Mouse (Mus musculus) heart, embryonic 14.5 days (tissue): Measurements from ENCODE around the gene Pdxp. TPM values are rescaled to one million over a fixed set of nuclear protein-coding genes. Genes with fewer than 3 reads are reported as not detected.

Experiments
- ATAC-seq: fragments of 200-750 bp; cut with Nextera tagmentation; 2 replicates; pipeline ENCODE4 v1.8.0; 2017; ENCODE audit warnings: low read depth, moderate TSS enrichment; ENCODE audit not compliant: insufficient number of reproducible peaks, insufficient read depth, low FRiP score
- H3K27ac ChIP-seq, 2 experiments: fragments of 200-500 bp in 1 of 2; fragments of 300-500 bp in 1 of 2; sonication (generic) in 1 of 2; replicated peaks in 1 of 2; 2 replicates each; pipeline ENCODE4 v1.5.1; 2012 to 2014; ENCODE audit warnings: low read depth in 2 of 2, low read length in 2 of 2, control low read depth in 1 of 2, mild to moderate bottlenecking in 1 of 2, mixed read lengths in 1 of 2; ENCODE audit not compliant: control insufficient read depth in 1 of 2, insufficient read depth in 1 of 2
- H3K27me3 ChIP-seq: fragments of 300-500 bp; sonication (generic); 2 replicates; pipeline ENCODE4 v1.6.1; 2014; ENCODE audit warnings: mild to moderate bottlenecking, low read length, control low read depth; ENCODE audit not compliant: control insufficient read depth, insufficient read depth
- H3K36me3 ChIP-seq: fragments of 300-500 bp; sonication (generic); 2 replicates; pipeline ENCODE4 v1.6.1; 2014; ENCODE audit warnings: mild to moderate bottlenecking, control low read depth, low read length, mixed read lengths; ENCODE audit not compliant: control insufficient read depth, insufficient read depth
- H3K4me1 ChIP-seq, 2 experiments: fragments of 200-500 bp in 1 of 2; fragments of 300-500 bp in 1 of 2; sonication (generic) in 1 of 2; 2 replicates each; pipeline ENCODE4 v1.6.1; 2012 to 2014; ENCODE audit warnings: low read length in 2 of 2, control low read depth in 1 of 2, mixed read lengths in 1 of 2; ENCODE audit not compliant: control insufficient read depth in 2 of 2, insufficient read depth in 2 of 2
- H3K4me2 ChIP-seq: fragments of 300-500 bp; sonication (generic); 2 replicates; pipeline ENCODE4 v1.6.1; 2014; ENCODE audit warnings: mild to moderate bottlenecking, low read length
- H3K4me3 ChIP-seq, 2 experiments: fragments of 200-500 bp in 1 of 2; fragments of 300-500 bp in 1 of 2; sonication (generic) in 1 of 2; 2 replicates each; pipeline ENCODE4 v1.5.1; 2012 to 2014; ENCODE audit warnings: low read length in 2 of 2, mild to moderate bottlenecking in 2 of 2, control low read depth in 1 of 2, low read depth in 1 of 2, moderate library complexity in 1 of 2; ENCODE audit not compliant: control insufficient read depth in 1 of 2, insufficient read depth in 1 of 2
- H3K9ac ChIP-seq: fragments of 300-500 bp; sonication (generic); 2 replicates; pipeline ENCODE4 v1.6.1; 2014; ENCODE audit warnings: mild to moderate bottlenecking, low read length
- H3K9me3 ChIP-seq: fragments of 300-500 bp; sonication (generic); 2 replicates; pipeline ENCODE4 v1.6.1; 2016; ENCODE audit warnings: low read length, control low read depth; ENCODE audit not compliant: control insufficient read depth
- WGBS: fragments of 180-500 bp; shearing (Covaris S2); extraction: QIAGEN DNeasy Blood & Tissue Kit; methylation state at CpG from one replicate; pipeline ENCODE4 v1.1.7; 2014; 5-methylcytosine and 5-hydroxymethylcytosine counted together
- polyA plus RNA-seq: library from polyadenylated mRNA; unstranded; fragments of >200 nt; fragmentation: Nextera tagmentation; extraction: Ambion mirVana; gene quantifications from 2 replicates; pipeline ENCODE4 v1.2.1, GENCODE M21; 2014

The Pdxp gene
- polyA plus RNA-seq, 1 experiment from 2014 or later, result 26.2 TPM

DNA sequence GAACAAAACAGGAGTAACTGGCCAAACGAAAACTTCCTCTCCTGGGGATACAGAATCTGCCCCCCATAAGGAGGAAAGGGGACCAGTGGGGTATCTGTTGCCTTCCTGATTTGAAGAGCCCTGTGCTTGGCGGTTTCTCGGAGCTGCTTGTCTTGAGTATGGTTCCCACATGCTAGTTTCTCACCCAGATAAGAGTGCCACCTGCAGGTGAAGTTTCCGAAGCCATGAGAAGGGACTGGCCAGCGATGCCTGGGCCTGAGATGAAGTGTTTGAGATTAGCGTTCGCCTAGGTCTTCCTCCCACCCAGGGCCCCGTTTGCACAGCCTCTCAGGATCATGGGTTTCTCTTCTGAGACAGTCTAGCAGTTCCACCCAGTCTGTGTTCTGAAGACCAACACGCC lies 1.7 kb upstream of the Pdxp start:
- WGBS, result 37% methylated on average over 9 of the region's 9 CpGs
- ATAC-seq, result no peak
- H3K4me2 ChIP-seq, result no peak overlapping the region
- no peak overlapping the region for H3K4me3 ChIP-seq
- peaks cover 47% of the 10 kb centered on the region for H3K36me3 ChIP-seq
- H3K27ac ChIP-seq, result no peak overlapping the region
- no peaks in the 10 kb centered on the region for H3K27me3 ChIP-seq
- no peaks in the 10 kb centered on the region for H3K9me3 ChIP-seq
- no peak overlapping the region for H3K9ac ChIP-seq
- H3K4me1 ChIP-seq, result peaks cover 10 to 20% of the 10 kb centered on the region in 2 experiments; a peak in 3 of 4 replicates

DNA sequence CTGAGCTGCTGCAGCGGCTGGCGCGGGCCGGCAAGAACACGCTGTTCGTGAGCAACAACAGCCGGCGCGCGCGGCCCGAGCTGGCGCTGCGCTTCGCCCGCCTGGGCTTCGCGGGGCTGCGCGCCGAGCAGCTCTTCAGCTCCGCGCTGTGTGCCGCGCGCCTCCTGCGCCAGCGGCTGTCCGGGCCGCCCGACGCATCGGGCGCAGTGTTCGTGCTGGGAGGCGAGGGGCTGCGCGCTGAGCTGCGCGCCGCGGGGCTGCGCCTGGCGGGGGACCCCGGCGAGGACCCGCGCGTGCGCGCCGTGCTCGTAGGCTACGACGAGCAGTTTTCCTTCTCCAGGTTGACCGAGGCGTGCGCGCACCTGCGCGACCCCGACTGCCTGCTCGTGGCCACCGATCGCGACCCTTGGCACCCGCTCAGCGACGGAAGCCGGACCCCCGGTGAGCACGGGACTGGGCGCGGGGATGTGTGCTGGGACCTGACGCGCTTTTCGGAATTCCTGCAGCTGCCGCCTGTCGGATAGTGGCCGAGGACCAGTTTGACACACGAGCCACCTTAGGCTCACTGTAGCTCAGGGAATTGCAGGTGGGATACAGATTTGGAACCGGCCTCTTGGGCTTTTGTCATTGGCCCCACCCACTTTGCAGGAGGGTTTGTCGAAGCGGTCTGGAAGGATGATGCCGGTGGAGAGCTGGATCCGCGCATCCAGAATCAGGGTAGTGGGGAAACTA lies 538 bp downstream of the Pdxp start:
- H3K9me3 ChIP-seq, result no peaks in the 10 kb centered on the region
- peak overlapping the region; percentile 66 to 79 for H3K4me3 ChIP-seq
- H3K4me1 ChIP-seq, result peaks cover 10 to 20% of the 10 kb centered on the region in 2 experiments; a peak in 3 of 4 replicates
- H3K36me3 ChIP-seq, result peaks cover 40% of the 10 kb centered on the region
- peak overlapping the region; percentile 98 for H3K4me2 ChIP-seq
- no peaks in the 10 kb centered on the region for H3K27me3 ChIP-seq
- peak overlapping the region; percentile 78 to 84 for H3K27ac ChIP-seq
- peak overlapping the region; percentile 80 for H3K9ac ChIP-seq
- ATAC-seq, result peak; percentile 28
- under 1% methylated on average over 86 of the region's 87 CpGs for WGBS

DNA sequence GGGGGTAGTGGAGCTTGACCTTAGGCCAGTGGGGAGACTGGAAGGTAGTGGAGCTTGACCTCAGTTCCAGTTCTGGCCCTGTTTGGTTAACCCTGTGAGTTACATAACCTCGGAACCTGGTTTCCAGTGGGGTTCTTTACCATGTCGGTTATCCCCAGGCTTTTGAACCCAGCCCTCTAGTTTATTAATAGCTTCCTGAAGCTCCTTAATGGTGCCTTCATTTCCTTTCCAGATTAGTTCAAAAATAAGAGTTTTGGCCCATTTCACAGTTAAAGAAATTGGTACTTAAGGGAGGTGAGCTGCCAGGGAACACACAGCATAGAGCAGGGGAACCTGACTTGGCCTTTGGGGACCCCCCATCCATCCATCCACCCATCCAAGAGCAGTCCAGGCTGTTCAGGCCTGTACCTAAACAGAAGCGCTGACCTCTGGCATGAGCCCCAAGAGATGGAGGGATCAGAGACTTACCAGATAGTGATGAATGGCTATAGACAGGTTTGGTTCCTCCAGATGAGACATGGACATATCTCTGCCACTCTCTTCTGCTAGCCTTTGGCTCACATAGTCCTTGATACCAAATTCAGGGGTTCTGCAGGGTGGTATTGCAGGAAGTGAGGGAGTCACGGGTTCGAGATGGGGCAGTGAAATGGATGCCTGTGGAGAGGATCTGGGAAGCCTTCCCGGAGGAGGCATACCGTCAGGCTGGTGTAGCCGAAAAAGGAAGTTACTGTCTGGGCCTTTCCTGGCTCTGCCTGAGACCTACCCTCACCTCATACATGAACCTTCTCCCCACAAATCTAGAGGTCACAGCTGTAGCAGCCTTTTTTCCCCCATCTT lies 1.3 kb downstream of the Pdxp start:
- peak overlapping the region; percentile 80 for H3K9ac ChIP-seq

DNA sequence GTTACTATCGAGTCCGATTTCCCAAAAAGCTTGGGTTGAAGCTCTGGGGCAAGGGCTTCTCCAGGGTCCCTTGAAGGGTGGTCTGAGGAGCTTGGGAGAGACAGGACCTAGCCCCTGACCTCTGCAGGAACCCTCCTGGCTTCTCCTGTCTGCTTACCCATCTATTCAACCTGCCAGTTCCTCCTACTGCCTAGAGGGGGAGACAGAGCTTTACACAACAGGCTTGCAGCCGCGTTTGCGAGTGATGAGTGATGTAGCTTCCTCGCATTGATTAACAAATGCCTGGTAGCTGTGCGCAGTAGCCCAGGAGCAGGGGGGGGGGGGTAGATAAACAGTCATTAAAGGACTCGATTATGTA lies 1.9 kb downstream of the Pdxp start:
- Histone ChIP-seq H3K9ac (no peak overlapping the region), H3K4me2 (peak overlapping the region; percentile 98), H3K27me3 (no peaks in the 10 kb centered on the region), H3K36me3 (peaks cover 29% of the 10 kb centered on the region), H3K4me1 (peaks cover 10 to 20% of the 10 kb centered on the region in 2 experiments; a peak in 3 of 4 replicates), H3K4me3 (no peak overlapping the region; a peak in 1 of 4 replicates), H3K27ac (no peak overlapping the region), H3K9me3 (no peaks in the 10 kb centered on the region)
- WGBS, result 6% methylated on average over 8 of the region's 8 CpGs
- ATAC-seq, result no peak

More for the DNA sequence above, 1.3 kb downstream of the Pdxp start:
- Histone ChIP-seq H3K36me3 (peaks cover 35% of the 10 kb centered on the region), H3K9me3 (no peaks in the 10 kb centered on the region), H3K4me1 (peaks cover 10 to 20% of the 10 kb centered on the region in 2 experiments; a peak in 3 of 4 replicates), H3K27ac (no peak overlapping the region), H3K4me3 (peak overlapping the region; percentile 66 to 79), H3K4me2 (peak overlapping the region; percentile 98), H3K27me3 (no peaks in the 10 kb centered on the region)
- no peak for ATAC-seq
- 51% methylated on average over 8 of the region's 8 CpGs for WGBS

DNA sequence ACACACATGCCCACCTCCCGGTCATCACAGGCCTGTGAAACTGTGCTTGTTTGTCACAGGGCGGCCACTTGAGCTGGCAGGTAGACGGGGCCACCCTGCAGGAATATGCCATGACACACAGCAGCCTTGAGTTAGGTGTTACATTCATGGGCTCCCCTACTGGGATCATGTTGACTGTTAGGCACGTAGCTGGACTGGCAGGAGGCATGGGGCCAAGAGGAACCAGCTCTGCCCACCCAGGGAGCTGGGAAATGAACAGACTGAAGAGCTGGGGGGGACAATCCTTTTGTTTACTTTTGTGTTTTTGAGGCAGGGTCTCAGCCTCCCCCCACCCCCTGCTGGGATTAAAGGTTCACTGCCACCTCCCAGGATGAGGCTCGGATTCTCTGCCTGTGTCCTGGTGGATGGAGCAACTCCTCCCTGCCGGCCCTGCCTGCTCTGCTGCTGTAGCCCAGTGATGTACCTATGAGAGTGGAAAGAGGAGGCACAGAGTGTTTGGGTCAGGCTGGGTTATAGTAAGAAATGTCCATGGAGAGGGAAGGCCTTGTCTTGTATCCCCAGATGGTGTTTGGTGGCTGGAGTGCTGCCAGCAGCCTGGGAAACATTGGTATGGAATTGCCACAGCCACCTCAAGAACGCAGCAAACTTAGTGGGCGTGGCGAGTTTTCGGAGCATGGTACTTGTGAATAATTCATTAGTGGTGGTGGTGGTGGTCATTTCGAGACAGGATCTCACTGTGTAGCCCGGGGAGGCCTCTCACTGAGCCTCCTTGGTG lies 2.5 kb downstream of the Pdxp start:
- H3K9me3 ChIP-seq, result no peaks in the 10 kb centered on the region
- H3K36me3 ChIP-seq, result peaks cover 23% of the 10 kb centered on the region
- H3K9ac ChIP-seq, result 0 out of 2 replicates have a peak overlapping the region, but pooled peaks have one; percentile 18
- H3K27ac ChIP-seq, result no peak overlapping the region
- no peaks in the 10 kb centered on the region for H3K27me3 ChIP-seq
- peaks cover 10 to 20% of the 10 kb centered on the region in 2 experiments; a peak in 3 of 4 replicates for H3K4me1 ChIP-seq
- peak overlapping the region; percentile 98 for H3K4me2 ChIP-seq
- no peak for ATAC-seq
- 69% methylated on average over 12 of the region's 12 CpGs for WGBS
- H3K4me3 ChIP-seq, result no peak overlapping the region

DNA sequence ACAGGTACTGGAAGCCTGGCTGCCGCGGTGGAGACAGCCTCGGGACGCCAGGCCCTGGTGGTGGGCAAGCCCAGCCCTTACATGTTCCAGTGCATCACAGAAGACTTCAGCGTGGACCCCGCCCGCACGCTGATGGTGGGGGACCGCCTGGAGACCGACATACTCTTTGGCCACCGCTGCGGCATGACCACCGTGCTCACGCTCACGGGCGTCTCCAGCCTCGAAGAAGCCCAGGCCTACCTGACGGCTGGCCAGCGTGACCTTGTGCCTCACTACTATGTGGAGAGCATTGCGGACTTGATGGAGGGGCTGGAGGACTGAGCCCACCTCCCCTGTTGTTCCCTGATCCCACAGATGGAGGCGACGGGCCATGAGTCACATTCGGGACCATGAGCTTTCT lies 4.4 kb downstream of the Pdxp start:
- Histone ChIP-seq H3K9me3 (no peaks in the 10 kb centered on the region), H3K36me3 (peaks cover 18% of the 10 kb centered on the region), H3K9ac (no peak overlapping the region), H3K4me3 (no peak overlapping the region), H3K4me1 (peaks cover 10 to 20% of the 10 kb centered on the region in 2 experiments; a peak in 3 of 4 replicates), H3K27ac (no peak overlapping the region), H3K4me2 (no peak overlapping the region), H3K27me3 (no peaks in the 10 kb centered on the region)
- no peak for ATAC-seq
- 92% methylated on average over 23 of the region's 23 CpGs for WGBS

DNA sequence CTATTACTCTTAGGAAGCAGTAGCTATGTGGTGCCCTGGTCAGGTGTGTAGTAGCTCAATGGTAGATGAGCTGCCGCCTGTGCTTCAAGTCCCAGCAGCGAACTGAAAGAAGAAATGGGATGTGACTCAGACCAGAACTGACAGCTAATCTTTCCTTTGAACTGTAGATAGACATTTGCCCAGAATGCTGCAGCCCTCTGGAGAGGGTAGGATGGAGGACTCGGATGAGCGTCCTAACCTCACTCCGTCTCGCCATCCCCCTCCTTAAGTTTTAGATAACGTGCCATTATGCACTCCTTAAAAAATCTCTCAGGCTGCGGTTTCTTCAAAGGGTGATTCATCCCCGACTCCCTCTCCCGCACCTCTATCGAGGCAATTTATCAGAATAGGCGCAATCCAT lies 6.2 kb downstream of the Pdxp start:
- Histone ChIP-seq H3K36me3 (peaks cover 18% of the 10 kb centered on the region), H3K9me3 (no peaks in the 10 kb centered on the region), H3K4me2 (no peak overlapping the region), H3K27me3 (no peaks in the 10 kb centered on the region), H3K4me1 (peaks cover 7 to 15% of the 10 kb centered on the region in 2 experiments), H3K9ac (no peak overlapping the region), H3K4me3 (no peak overlapping the region), H3K27ac (no peak overlapping the region)
- 62% methylated on average over 12 of the region's 12 CpGs for WGBS
- ATAC-seq, result no peak
